Mouse (Mus musculus) adrenal gland, adult 2 months (tissue): Measurements from ENCODE around the gene Frmd6. TPM values are rescaled to one million over a fixed set of nuclear protein-coding genes. Genes with fewer than 3 reads are reported as not detected.

Source experiments
- DNase-seq: peaks from one replicate; pipeline ENCODE4 v3.0.0; 2021
- polyA plus RNA-seq: library from polyadenylated mRNA; depleted of rRNA; stranded (reverse); fragments of >200 nt; gene quantifications from 2 replicates; pipeline ENCODE4 v1.2.3, GENCODE M21; 2012
- total RNA-seq, 2 experiments: library from RNA; stranded (reverse); gene quantifications; 2 replicates each; pipeline ENCODE4 v1.2.3; 2021

The Frmd6 gene
- total and polyA plus RNA-seq, 3 experiments, result 16.3 to 72.0 (median 55.3) TPM

GRCm38 (mm10) chr12:70851342-70851960, 26.1 kb downstream of the Frmd6 start:
- no peak for DNase-seq

GRCm38 (mm10) chr12:70853026-70853425, 27.7 kb downstream of the Frmd6 start:
- DNase-seq, result no peak

- DNase-seq, result no peak
These were observed 30.4 kb downstream of the Frmd6 start for GRCm38 (mm10) chr12:70855678-70856077.

GRCm38 (mm10) chr12:70856776-70857175, 31.5 kb downstream of the Frmd6 start:
- DNase-seq, result no peak

- no peak for DNase-seq
These were observed 38.0 kb downstream of the Frmd6 start for GRCm38 (mm10) chr12:70863281-70863680.

GRCm38 (mm10) chr12:70867780-70868179, 42.5 kb downstream of the Frmd6 start:
- no peak for DNase-seq

- no peak for DNase-seq
These were observed 43.1 kb downstream of the Frmd6 start for GRCm38 (mm10) chr12:70868190-70868987.

GRCm38 (mm10) chr12:70868988-70869291, 43.6 kb downstream of the Frmd6 start:
- no peak for DNase-seq

- DNase-seq, result no peak
These were observed 48.2 kb downstream of the Frmd6 start for GRCm38 (mm10) chr12:70873544-70873943.

GRCm38 (mm10) chr12:70876270-70876998, 51.1 kb downstream of the Frmd6 start:
- DNase-seq, result no peak

GRCm38 (mm10) chr12:70877926-70878710, 52.8 kb downstream of the Frmd6 start:
- peak; percentile 32 for DNase-seq

GRCm38 (mm10) chr12:70880396-70880975, 55.2 kb downstream of the Frmd6 start:
- DNase-seq, result peak; percentile 34

GRCm38 (mm10) chr12:70881340-70881739, 56.0 kb downstream of the Frmd6 start:
- DNase-seq, result peak; percentile 83

GRCm38 (mm10) chr12:70881854-70882253, 56.5 kb downstream of the Frmd6 start:
- DNase-seq, result no peak

- DNase-seq, result no peak
These were observed 57.8 kb downstream of the Frmd6 start for GRCm38 (mm10) chr12:70883141-70883540.

- peak; percentile 36 for DNase-seq
These were observed 58.8 kb downstream of the Frmd6 start for GRCm38 (mm10) chr12:70884113-70884512.

- DNase-seq, result no peak
These were observed 59.7 kb downstream of the Frmd6 start for GRCm38 (mm10) chr12:70884973-70885372.

- no peak for DNase-seq
These were observed 60.3 kb downstream of the Frmd6 start for GRCm38 (mm10) chr12:70885576-70885975.

- DNase-seq, result no peak
These were observed 65.1 kb downstream of the Frmd6 start for GRCm38 (mm10) chr12:70890405-70890804.

- DNase-seq, result no peak
These were observed 65.7 kb downstream of the Frmd6 start for GRCm38 (mm10) chr12:70890874-70891470.

- no peak for DNase-seq
These were observed 70.0 kb downstream of the Frmd6 start for GRCm38 (mm10) chr12:70895275-70895674.
